Comparison of ENCODE assay signal across 16 mouse cellular contexts in genomic region chr7:135813616-135814015, GRCm38 (mm10).
DNase-seq lines count a peak whose midpoint lies in the region; ATAC-seq and TF ChIP-seq lines count a peak whose summit lies in the region.
"Had no signal": no experiment of that assay in that cellular context is flagged by ENCODE, and none has a peak within 500 bp of the region (broad histone marks: within the 10 kb centered on the region; RNA-seq: fewer than 3 reads in every experiment).

No protein-coding gene starts in this region.

- peak; percentile 13 to 16 for DNase-seq in right cerebral cortex, adult 2 months (ENCODE audit: low spot score in 2 of 2)
- DNase-seq in right cerebral cortex, postnatal 25 days = no peak
- no peak for DNase-seq in liver, embryonic 11.5 days (ENCODE audit: low spot score)
- no peak for DNase-seq in midbrain, embryonic 14.5 days
- no peak for DNase-seq in forebrain, embryonic 14.5 days (ENCODE audit: low spot score)
- DNase-seq: cerebellum, postnatal 10 days; forebrain, postnatal 0 days; gastrocnemius, postnatal 25 days; kidney, postnatal 14 days; lung, postnatal 36 days; thymus, postnatal 14 days had no signal

- peak overlapping the region; percentile 77 for H3K27ac ChIP-seq in bone marrow, adult 2 months (ENCODE audit: control insufficient read depth, insufficient read depth, low read depth, low read length, poor library complexity)
- peak overlapping the region; percentile 62 for H3K27ac ChIP-seq in liver, embryonic 11.5 days (ENCODE audit: low read depth, low read length)
- no peak overlapping the region for H3K27ac ChIP-seq in stomach, embryonic 16.5 days (ENCODE audit: low read length)
- H3K27ac ChIP-seq in midbrain, embryonic 14.5 days (replicated peaks; ENCODE audit: low read depth, low read length) = no peak overlapping the region
- no peak overlapping the region for H3K27ac ChIP-seq in forebrain, embryonic 14.5 days (ENCODE audit: low read depth, low read length)
- H3K27ac ChIP-seq: hindbrain, embryonic 10.5 days; limb, embryonic 15.5 days; midbrain, embryonic 12.5 days had no signal

- TF ChIP-seq CTCF in bone marrow, adult 2 months (IDR thresholded peaks at IDR 0.05; ENCODE audit: control insufficient read depth, insufficient read depth, low read length) = no peak

- H3K9ac ChIP-seq in liver, embryonic 11.5 days (ENCODE audit: low read depth, low read length) = no peak overlapping the region
- no peak overlapping the region for H3K9ac ChIP-seq in stomach, embryonic 16.5 days (ENCODE audit: low read length)
- no peak overlapping the region for H3K9ac ChIP-seq in midbrain, embryonic 14.5 days (replicated peaks; ENCODE audit: low read length)
- H3K9ac ChIP-seq in forebrain, embryonic 14.5 days (ENCODE audit: low read length) = no peak overlapping the region
- H3K9ac ChIP-seq: forebrain, postnatal 0 days; limb, embryonic 15.5 days; midbrain, embryonic 12.5 days had no signal

- H3K27me3 ChIP-seq in liver, embryonic 11.5 days (replicated peaks; ENCODE audit: control insufficient read depth, insufficient read depth, low read length) = no peaks in the 10 kb centered on the region
- H3K27me3 ChIP-seq in stomach, embryonic 16.5 days (ENCODE audit: control insufficient read depth, insufficient read depth, low read length) = no peaks in the 10 kb centered on the region
- H3K27me3 ChIP-seq in midbrain, embryonic 14.5 days (ENCODE audit: control insufficient read depth, insufficient read depth, low read length) = no peaks in the 10 kb centered on the region
- H3K27me3 ChIP-seq in forebrain, embryonic 14.5 days (replicated peaks; ENCODE audit: control insufficient read depth, insufficient read depth, low read length) = no peaks in the 10 kb centered on the region
- H3K27me3 ChIP-seq: limb, embryonic 15.5 days; midbrain, embryonic 12.5 days had no signal

- no peak for TF ChIP-seq POLR2A in bone marrow, adult 2 months (IDR thresholded peaks at IDR 0.05; ENCODE audit: borderline replicate concordance, control insufficient read depth, low read depth, low read length)

- 67% methylated on average over 3 of the region's 3 CpGs for WGBS in bone marrow, adult 2 months
- WGBS in liver, embryonic 11.5 days = 73% methylated on average over 3 of the region's 3 CpGs
- WGBS in stomach, embryonic 16.5 days = 85% methylated on average over 3 of the region's 3 CpGs
- 95% methylated on average over 3 of the region's 3 CpGs for WGBS in midbrain, embryonic 14.5 days
- 97% methylated on average over 3 of the region's 3 CpGs for WGBS in forebrain, embryonic 14.5 days

- H3K9me3 ChIP-seq in liver, embryonic 11.5 days (ENCODE audit: control insufficient read depth, low read length) = no peaks in the 10 kb centered on the region
- H3K9me3 ChIP-seq in stomach, embryonic 16.5 days (replicated peaks; ENCODE audit: control insufficient read depth, low read length) = no peaks in the 10 kb centered on the region
- H3K9me3 ChIP-seq in midbrain, embryonic 14.5 days (ENCODE audit: control insufficient read depth, low read length) = no peaks in the 10 kb centered on the region
- no peaks in the 10 kb centered on the region for H3K9me3 ChIP-seq in forebrain, embryonic 14.5 days (replicated peaks; ENCODE audit: control insufficient read depth, low read length)
- H3K9me3 ChIP-seq: hindbrain, embryonic 10.5 days; limb, embryonic 15.5 days; midbrain, embryonic 12.5 days had no signal

- no peak overlapping the region for H3K4me3 ChIP-seq in bone marrow, adult 2 months (replicated peaks; ENCODE audit: control insufficient read depth, low read depth, low read length)
- no peak overlapping the region for H3K4me3 ChIP-seq in liver, embryonic 11.5 days (ENCODE audit: low read depth, low read length)
- H3K4me3 ChIP-seq in stomach, embryonic 16.5 days (replicated peaks; ENCODE audit: low read length) = no peak overlapping the region
- H3K4me3 ChIP-seq in midbrain, embryonic 14.5 days (replicated peaks; ENCODE audit: low read depth, low read length) = no peak overlapping the region
- H3K4me3 ChIP-seq in forebrain, embryonic 14.5 days (ENCODE audit: low read depth, low read length) = no peak overlapping the region
- H3K4me3 ChIP-seq: hindbrain, embryonic 10.5 days; limb, embryonic 15.5 days; midbrain, embryonic 12.5 days had no signal

- ATAC-seq in liver, embryonic 11.5 days (replicated peaks; ENCODE audit: low FRiP score) = peak; percentile 48
- peak; percentile 54; the same call in 1 of the 2 replicates for ATAC-seq in stomach, embryonic 16.5 days (ENCODE audit: insufficient read depth, low FRiP score)
- no peak for ATAC-seq in midbrain, embryonic 14.5 days (ENCODE audit: low FRiP score, low TSS enrichment)
- ATAC-seq in forebrain, embryonic 14.5 days = no peak
- ATAC-seq: forebrain, postnatal 0 days had no signal

- H3K4me1 ChIP-seq in bone marrow, adult 2 months (ENCODE audit: control insufficient read depth, insufficient read depth, low read length) = peaks cover 4% of the 10 kb centered on the region
- peaks cover 29% of the 10 kb centered on the region for H3K4me1 ChIP-seq in liver, embryonic 11.5 days (replicated peaks; ENCODE audit: control insufficient read depth, insufficient read depth, low read length)
- H3K4me1 ChIP-seq in stomach, embryonic 16.5 days (ENCODE audit: control insufficient read depth, insufficient read depth, low read length) = 0 out of 2 replicates have a peak, but pooled peaks cover 3% of the 10 kb centered on the region
- peaks cover 4% of the 10 kb centered on the region; the same call in 1 of the 2 replicates for H3K4me1 ChIP-seq in midbrain, embryonic 14.5 days (ENCODE audit: control insufficient read depth, insufficient read depth, low read length)
- no peaks in the 10 kb centered on the region for H3K4me1 ChIP-seq in forebrain, embryonic 14.5 days (ENCODE audit: control insufficient read depth, insufficient read depth, low read length)

- H3K4me2 ChIP-seq in liver, embryonic 11.5 days = no peak overlapping the region
- H3K4me2 ChIP-seq in stomach, embryonic 16.5 days (ENCODE audit: low read depth, low read length) = no peak overlapping the region
- H3K4me2 ChIP-seq in midbrain, embryonic 14.5 days (ENCODE audit: low read length) = no peak overlapping the region
- H3K4me2 ChIP-seq in forebrain, embryonic 14.5 days (ENCODE audit: low read length) = no peak overlapping the region
- H3K4me2 ChIP-seq: limb, embryonic 15.5 days; midbrain, embryonic 12.5 days had no signal

- no peaks in the 10 kb centered on the region for H3K36me3 ChIP-seq in liver, embryonic 11.5 days (ENCODE audit: control insufficient read depth, insufficient read depth, low read length)
- no peaks in the 10 kb centered on the region for H3K36me3 ChIP-seq in stomach, embryonic 16.5 days (ENCODE audit: control insufficient read depth, insufficient read depth, low read length)
- no peaks in the 10 kb centered on the region for H3K36me3 ChIP-seq in midbrain, embryonic 14.5 days (ENCODE audit: control insufficient read depth, insufficient read depth, low read length)
- H3K36me3 ChIP-seq in forebrain, embryonic 14.5 days (ENCODE audit: control insufficient read depth, insufficient read depth, low read length) = no peaks in the 10 kb centered on the region
- H3K36me3 ChIP-seq: hindbrain, embryonic 10.5 days; limb, embryonic 15.5 days; midbrain, embryonic 12.5 days had no signal

Comparison
In these comparisons a context has a peak if more than half of its experiments do, and no peak if none do; other contexts are left out.
1. DNase-seq: peak in right cerebral cortex, adult 2 months (2 of 2); none in right cerebral cortex, postnatal 25 days (single experiment), liver, embryonic 11.5 days (single experiment), midbrain, embryonic 14.5 days (single experiment) and forebrain, embryonic 14.5 days (single experiment).
2. H3K27ac ChIP-seq: peak in bone marrow, adult 2 months (single experiment) and liver, embryonic 11.5 days (single experiment); none in stomach, embryonic 16.5 days (single experiment), midbrain, embryonic 14.5 days (single experiment) and forebrain, embryonic 14.5 days (single experiment).
3. ATAC-seq: peak in liver, embryonic 11.5 days (single experiment) and stomach, embryonic 16.5 days (single experiment); none in midbrain, embryonic 14.5 days (single experiment) and forebrain, embryonic 14.5 days (single experiment).